Mouse (Mus musculus): ENCODE data around the gene E430018J23Rik. TPM values are rescaled to one million over a fixed set of nuclear protein-coding genes. Genes with fewer than 3 reads are reported as not detected.
"Not testable (repeated sequence)": the region's sequence is repeated elsewhere in the genome, so short reads cannot be mapped to it uniquely, and the experiment has no call there.

Gene E430018J23Rik
- polyA plus RNA-seq, 1 experiment from 2014 or later, result 7.0 TPM

DNA sequence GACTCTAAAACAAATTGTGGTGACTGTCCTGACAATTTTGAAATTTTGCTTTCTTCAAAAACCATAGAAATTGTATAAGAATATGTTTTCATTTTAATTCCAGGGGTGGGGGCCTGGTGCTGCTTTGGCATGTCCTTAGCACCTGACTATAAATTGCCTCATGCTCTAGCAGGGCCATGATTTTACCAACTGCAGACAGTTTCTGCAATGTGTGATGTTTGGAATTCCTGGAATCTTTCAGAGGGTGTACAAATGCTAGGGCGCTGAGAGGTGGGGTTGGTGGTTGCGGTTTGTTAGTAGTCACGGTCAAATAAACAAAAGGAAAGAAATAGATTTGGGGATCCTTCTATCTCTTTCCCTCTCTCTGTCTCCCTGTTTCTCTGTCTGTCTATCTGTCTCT, 27.2 kb downstream of the E430018J23Rik start:
- 89% methylated on average over 3 of the region's 3 CpGs for WGBS
- peaks cover 42% of the 10 kb centered on the region for H3K27me3 ChIP-seq (ENCODE audit: low read depth, poor library complexity, severe bottlenecking)
- H3K9me3 ChIP-seq (replicated peaks), result no peaks in the 10 kb centered on the region
- DNase-seq (ENCODE audit: low spot score), result no peak
- peaks cover 10% of the 10 kb centered on the region for H3K4me1 ChIP-seq
- H3K4me3 ChIP-seq, result no peak overlapping the region
- H3K36me3 ChIP-seq, result no peaks in the 10 kb centered on the region
- H3K27ac ChIP-seq, result no peak overlapping the region

DNA sequence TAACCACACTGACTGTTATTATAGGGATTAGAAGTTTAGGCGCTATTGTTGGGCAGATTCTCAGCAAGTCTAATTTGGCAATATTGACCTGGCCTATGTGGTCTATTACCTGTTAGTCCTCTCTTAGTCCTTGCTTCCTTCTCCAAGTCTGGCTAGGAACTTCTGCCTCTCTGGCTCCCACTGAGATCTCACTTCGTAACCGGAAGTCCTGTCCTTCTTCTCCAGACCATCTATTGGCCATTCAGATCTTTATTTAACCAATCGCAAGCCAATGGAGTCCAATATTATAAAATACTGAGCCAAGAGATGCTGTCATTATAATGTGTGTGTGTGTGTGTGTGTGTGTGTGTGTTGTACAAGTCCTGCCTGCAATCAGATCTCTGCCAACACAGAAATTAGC, 29.3 kb downstream of the E430018J23Rik start:
- H3K4me3 ChIP-seq, result peak overlapping the region; percentile 58
- no peaks in the 10 kb centered on the region for H3K9me3 ChIP-seq (replicated peaks)
- H3K4me1 ChIP-seq, result peaks cover 10% of the 10 kb centered on the region
- no peaks in the 10 kb centered on the region for H3K36me3 ChIP-seq
- H3K27ac ChIP-seq, result no peak overlapping the region
- WGBS, result 64% methylated on average over 4 of the region's 4 CpGs
- DNase-seq (ENCODE audit: low spot score), result no peak
- peaks cover 52% of the 10 kb centered on the region for H3K27me3 ChIP-seq (ENCODE audit: low read depth, poor library complexity, severe bottlenecking)

DNA sequence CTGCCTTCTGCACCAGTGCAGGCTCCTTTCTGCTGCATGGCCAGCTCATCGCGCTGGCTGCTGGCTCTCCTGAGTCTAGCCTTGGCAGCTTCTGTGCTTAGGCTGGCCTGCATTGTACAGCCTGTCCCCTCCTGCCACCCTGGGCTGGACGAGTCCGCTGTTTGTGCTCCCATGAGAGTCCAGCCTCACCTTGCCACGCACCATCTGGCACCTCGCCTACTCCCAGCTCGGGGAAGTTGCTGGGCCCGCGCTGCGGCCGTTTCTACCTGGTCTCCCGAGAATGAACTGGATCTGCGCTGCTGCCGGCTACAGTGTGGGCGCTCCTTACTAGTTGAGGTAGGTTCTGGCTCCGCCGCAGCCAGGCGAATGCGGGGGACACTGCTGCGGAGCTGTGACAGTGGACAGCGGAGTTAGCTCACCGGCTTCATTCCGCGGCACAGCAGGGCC, 29.9 kb downstream of the E430018J23Rik start:
- DNase-seq (ENCODE audit: low spot score), result peak; percentile 68
- 2% methylated on average over 24 of the region's 24 CpGs for WGBS
- peaks cover 52% of the 10 kb centered on the region for H3K27me3 ChIP-seq (ENCODE audit: low read depth, poor library complexity, severe bottlenecking)
- peak overlapping the region; percentile 58 for H3K4me3 ChIP-seq
- H3K27ac ChIP-seq, result peak overlapping the region; percentile 50
- H3K9me3 ChIP-seq (replicated peaks), result no peaks in the 10 kb centered on the region
- no peaks in the 10 kb centered on the region for H3K36me3 ChIP-seq
- peaks cover 10% of the 10 kb centered on the region for H3K4me1 ChIP-seq

DNA sequence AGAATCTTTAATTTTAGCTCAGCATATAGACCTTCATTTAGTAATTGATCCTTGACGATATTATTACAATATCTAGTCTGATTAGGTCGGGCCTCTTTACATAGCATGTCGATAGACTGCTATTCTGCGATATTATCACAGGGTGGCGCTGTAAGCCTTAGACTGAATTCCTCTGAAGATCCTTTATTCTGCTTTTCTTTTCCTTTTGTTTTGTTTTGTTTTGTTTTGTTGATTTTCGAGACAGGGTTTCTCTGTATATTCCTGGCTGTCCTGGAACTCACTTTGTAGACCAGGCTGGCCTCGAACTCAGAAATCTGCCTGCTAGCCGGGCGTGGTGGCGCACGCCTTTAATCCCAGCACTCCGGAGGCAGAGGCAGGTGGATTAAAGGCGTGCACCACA, 31.0 kb downstream of the E430018J23Rik start:
- not testable (repeated sequence) for H3K4me3 ChIP-seq; DNase-seq (ENCODE audit: low spot score); H3K27ac ChIP-seq; H3K9me3 ChIP-seq (replicated peaks); H3K36me3 ChIP-seq
- H3K27me3 ChIP-seq (ENCODE audit: low read depth, poor library complexity, severe bottlenecking), result peaks cover 52% of the 10 kb centered on the region
- WGBS, result 30% methylated on average over 13 of the region's 13 CpGs
- H3K4me1 ChIP-seq, result peaks cover 10% of the 10 kb centered on the region

GRCm38 (mm10) chr7:127361449-127361848, 32.0 kb downstream of the E430018J23Rik start:
- no peaks in the 10 kb centered on the region for H3K36me3 ChIP-seq
- no peak for DNase-seq (ENCODE audit: low spot score)
- H3K4me1 ChIP-seq, result peaks cover 10% of the 10 kb centered on the region
- H3K9me3 ChIP-seq (replicated peaks), result no peaks in the 10 kb centered on the region
- WGBS, result 55% methylated on average over 13 of the region's 13 CpGs
- no peak overlapping the region for H3K27ac ChIP-seq
- H3K4me3 ChIP-seq, result no peak overlapping the region
- peaks cover 52% of the 10 kb centered on the region for H3K27me3 ChIP-seq (ENCODE audit: low read depth, poor library complexity, severe bottlenecking)

GRCm38 (mm10) chr7:127360265-127360664, 33.2 kb downstream of the E430018J23Rik start:
- Histone ChIP-seq H3K9me3 (replicated peaks) (no peaks in the 10 kb centered on the region), H3K27me3 (ENCODE audit: low read depth, poor library complexity, severe bottlenecking) (peaks cover 48% of the 10 kb centered on the region), H3K36me3 (no peaks in the 10 kb centered on the region), H3K4me1 (peaks cover 10% of the 10 kb centered on the region), H3K27ac (no peak overlapping the region), H3K4me3 (no peak overlapping the region)
- WGBS, result 83% methylated on average over 4 of the region's 4 CpGs
- no peak for DNase-seq (ENCODE audit: low spot score)

DNA sequence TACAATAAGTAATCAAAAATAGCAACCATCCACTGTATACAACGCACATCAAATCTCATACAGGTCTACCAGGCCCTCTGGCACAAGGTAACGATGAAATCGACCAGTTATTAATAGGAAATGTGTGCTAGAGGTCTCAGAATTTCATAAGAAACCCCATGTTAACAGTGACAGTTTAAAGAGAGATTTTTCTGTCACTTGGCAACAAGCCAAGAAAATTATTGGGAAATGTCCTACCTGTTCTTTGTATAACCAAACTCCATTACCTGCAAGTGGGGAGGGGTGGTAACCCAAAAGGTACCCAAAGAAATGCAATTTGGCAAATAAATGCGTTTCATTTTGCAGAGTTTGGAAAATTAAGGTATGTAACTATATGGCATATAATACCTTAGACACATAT, 35.0 kb downstream of the E430018J23Rik start:
- H3K36me3 ChIP-seq, result no peaks in the 10 kb centered on the region
- peaks cover 3% of the 10 kb centered on the region for H3K4me1 ChIP-seq
- WGBS, result 72% methylated on average over 4 of the region's 4 CpGs
- H3K27ac ChIP-seq, result no peak overlapping the region
- no peaks in the 10 kb centered on the region for H3K9me3 ChIP-seq (replicated peaks)
- H3K27me3 ChIP-seq (ENCODE audit: low read depth, poor library complexity, severe bottlenecking), result peaks cover 30% of the 10 kb centered on the region
- no peak overlapping the region for H3K4me3 ChIP-seq
- no peak for DNase-seq (ENCODE audit: low spot score)

GRCm38 (mm10) chr7:127357871-127358270, 35.6 kb downstream of the E430018J23Rik start:
- Histone ChIP-seq H3K9me3 (replicated peaks) (no peaks in the 10 kb centered on the region), H3K27me3 (ENCODE audit: low read depth, poor library complexity, severe bottlenecking) (peaks cover 24% of the 10 kb centered on the region), H3K4me1 (no peaks in the 10 kb centered on the region), H3K4me3 (no peak overlapping the region), H3K27ac (no peak overlapping the region), H3K36me3 (no peaks in the 10 kb centered on the region)
- 73% methylated on average over 2 of the region's 2 CpGs for WGBS
- DNase-seq (ENCODE audit: low spot score), result no peak

- Histone ChIP-seq H3K4me3 (no peak overlapping the region), H3K27ac (no peak overlapping the region), H3K4me1 (no peaks in the 10 kb centered on the region), H3K9me3 (replicated peaks) (no peaks in the 10 kb centered on the region), H3K27me3 (ENCODE audit: low read depth, poor library complexity, severe bottlenecking) (peaks cover 6% of the 10 kb centered on the region; the same call in 1 of the 2 replicates), H3K36me3 (no peaks in the 10 kb centered on the region)
- DNase-seq (ENCODE audit: low spot score), result no peak
- whole genome bisulfite sequencing, result 70% methylated on average over 3 of the region's 3 CpGs
Observed at GRCm38 (mm10) chr7:127355796-127356195, 37.6 kb downstream of the E430018J23Rik start.

- Histone ChIP-seq H3K27me3 (ENCODE audit: low read depth, poor library complexity, severe bottlenecking) (no peaks in the 10 kb centered on the region), H3K4me1 (peaks cover 14% of the 10 kb centered on the region), H3K36me3 (no peaks in the 10 kb centered on the region), H3K9me3 (replicated peaks) (no peaks in the 10 kb centered on the region), H3K4me3 (no peak overlapping the region), H3K27ac (no peak overlapping the region)
- no peak for DNase-seq (ENCODE audit: low spot score)
- 92% methylated on average over 5 of the region's 5 CpGs for WGBS
Observed at GRCm38 (mm10) chr7:127351230-127352004, 42.0 kb downstream of the E430018J23Rik start.

DNA sequence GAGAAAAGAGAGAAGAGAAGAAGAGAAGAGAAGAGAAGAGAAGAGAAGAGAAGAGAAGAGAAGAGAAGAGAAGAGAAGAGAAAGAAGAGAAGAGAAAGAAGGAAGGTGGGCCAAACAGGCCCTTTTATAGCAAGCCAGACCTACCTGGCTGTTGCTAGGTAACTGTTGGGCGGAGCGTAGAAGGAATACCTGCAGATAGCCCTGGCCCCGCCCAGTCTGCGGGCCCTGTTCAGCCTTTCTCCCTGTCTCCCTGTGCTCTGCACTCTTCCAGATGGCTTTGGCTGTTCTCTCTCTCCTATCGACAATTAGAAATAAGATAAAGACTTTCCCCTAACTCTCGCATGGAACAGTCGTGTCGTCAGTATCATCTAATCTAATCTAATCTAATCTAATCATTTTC, 46.8 kb downstream of the E430018J23Rik start:
- Histone ChIP-seq H3K36me3 (peaks cover 27% of the 10 kb centered on the region), H3K4me1 (peaks cover 38% of the 10 kb centered on the region), H3K4me3 (peak overlapping the region; percentile 92), H3K9me3 (replicated peaks) (no peaks in the 10 kb centered on the region), H3K27me3 (ENCODE audit: low read depth, poor library complexity, severe bottlenecking) (no peaks in the 10 kb centered on the region), H3K27ac (peak overlapping the region; percentile 98; the same call in 1 of the 2 replicates)
- WGBS, result 15% methylated on average over 8 of the region's 8 CpGs
- DNase-seq (ENCODE audit: low spot score), result no peak

- H3K4me1 ChIP-seq, result peaks cover 38% of the 10 kb centered on the region
- WGBS, result under 1% methylated on average over 76 of the region's 76 CpGs
Observed at GRCm38 (mm10) chr7:127345512-127346325, 47.7 kb downstream of the E430018J23Rik start, which contains the start of gene Zfp768. Gene Zfp768 (minus strand): TSS chr7:127345589.

GRCm38 (mm10) chr7:127345092-127345491, 48.3 kb downstream of the E430018J23Rik start:
- DNase-seq (ENCODE audit: low spot score), result no peak
- Histone ChIP-seq H3K4me3 (peak overlapping the region; percentile 92), H3K36me3 (peaks cover 39% of the 10 kb centered on the region), H3K9me3 (replicated peaks) (no peaks in the 10 kb centered on the region), H3K4me1 (peaks cover 34% of the 10 kb centered on the region), H3K27ac (peak overlapping the region; percentile 98), H3K27me3 (ENCODE audit: low read depth, poor library complexity, severe bottlenecking) (no peaks in the 10 kb centered on the region)
- WGBS, result 1% methylated on average over 41 of the region's 42 CpGs

More at GRCm38 (mm10) chr7:127345512-127346325, 47.7 kb downstream of the E430018J23Rik start, which contains the start of gene Zfp768:
- Histone ChIP-seq H3K4me3 (peak within 1 kb of the TSS; percentile 92), H3K27me3 (ENCODE audit: low read depth, poor library complexity, severe bottlenecking) (no peaks in the 10 kb centered on the region), H3K36me3 (peaks cover 36% of the 10 kb centered on the region), H3K27ac (peak within 1 kb of the TSS; percentile 98), H3K9me3 (replicated peaks) (no peaks in the 10 kb centered on the region)
- DNase-seq (ENCODE audit: low spot score), result peak; percentile 96

All from limb, embryonic 10.5 days (tissue).